Mouse (Mus musculus) heart, adult 9 months (tissue): ENCODE results near the gene Dnah9.

ENCODE experiments used
- DNase-seq, 2 experiments: peaks; one replicate each; pipeline ENCODE4 v3.0.0; 2022; ENCODE audit warnings: low spot score in 2 of 2

The Dnah9 gene

DNA sequence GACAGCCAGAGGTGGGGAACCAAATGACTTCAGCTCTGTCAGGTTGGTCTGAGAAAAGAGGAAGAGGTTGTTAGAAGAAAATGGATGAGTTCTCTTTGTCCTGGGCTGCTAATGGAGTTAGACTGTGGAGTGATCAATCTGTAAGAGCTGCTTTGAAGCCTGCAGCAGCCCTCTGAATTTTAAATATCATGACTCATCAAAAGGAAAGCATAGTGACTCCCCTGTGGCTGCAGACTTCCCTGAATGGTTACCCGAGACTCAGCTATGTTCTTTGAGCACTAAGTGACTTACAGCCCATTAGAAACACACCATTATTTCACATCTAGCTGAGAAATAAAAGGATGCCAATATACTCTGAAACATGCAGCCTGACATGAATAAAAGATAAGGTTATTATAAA, 240.4 kb downstream of the Dnah9 start:
- DNase-seq = no peak

- DNase-seq = no peak
Measured at GRCm38 (mm10) chr11:65918480-65919236, 249.7 kb downstream of the Dnah9 start.

- no peak for DNase-seq
Measured at GRCm38 (mm10) chr11:65909195-65909594, 259.2 kb downstream of the Dnah9 start.

DNA sequence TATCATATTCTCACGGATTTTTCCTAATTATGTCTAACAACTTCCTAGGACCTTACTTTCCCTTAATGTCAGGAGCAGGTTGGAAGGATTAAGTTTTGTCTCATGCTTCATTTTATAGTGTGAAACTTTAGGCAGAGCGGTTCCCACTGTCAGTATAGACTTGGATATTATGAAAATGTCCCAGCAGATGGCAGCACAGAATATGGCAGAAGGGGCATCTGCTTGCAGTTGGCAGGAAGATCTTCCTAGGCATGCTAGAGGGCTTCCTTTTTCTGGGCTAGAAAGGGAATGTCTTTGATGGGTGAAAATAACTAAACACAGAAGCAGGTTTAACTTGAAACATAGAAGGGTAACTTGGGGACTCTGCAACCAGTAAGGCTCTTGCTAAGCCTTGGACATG, 262.9 kb downstream of the Dnah9 start:
- DNase-seq = no peak

DNA sequence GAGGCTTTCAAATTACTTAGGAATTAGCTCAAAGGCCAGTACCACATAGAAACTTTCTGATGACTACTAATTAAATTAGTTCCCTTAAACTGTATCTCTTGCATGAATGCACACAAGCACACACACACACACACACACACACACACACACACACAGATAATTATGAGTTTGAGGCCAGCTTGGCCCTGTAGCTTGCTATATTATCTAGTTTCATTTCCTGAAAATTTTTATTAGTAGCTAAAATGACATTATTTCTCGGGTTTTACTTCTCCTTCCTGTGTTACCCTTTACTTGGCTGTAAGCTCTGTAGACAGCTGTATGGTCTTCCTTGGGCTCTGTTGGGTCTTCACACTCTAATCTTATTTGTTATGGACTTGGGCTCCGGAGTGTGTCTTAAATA, 264.4 kb downstream of the Dnah9 start:
- no peak for DNase-seq

DNA sequence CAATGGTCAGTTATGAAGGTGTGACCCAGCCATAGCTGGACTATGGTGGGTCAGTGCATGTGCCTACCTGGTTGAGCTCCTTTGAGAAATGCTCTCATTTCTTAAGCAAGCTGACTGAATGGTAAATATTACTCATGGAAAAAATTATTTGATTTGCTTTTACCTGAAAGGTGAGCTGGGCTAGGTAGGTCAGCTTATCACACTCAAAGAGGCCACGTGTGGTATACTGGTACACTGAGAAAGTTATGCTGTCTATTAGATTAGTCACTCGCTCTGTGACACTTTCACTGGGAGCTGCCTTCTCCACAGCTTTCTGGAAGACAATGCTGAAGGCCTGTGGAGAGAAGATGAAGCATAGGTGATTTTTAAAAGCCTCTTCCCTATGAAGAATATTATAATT, 286.9 kb downstream of the Dnah9 start:
- DNase-seq = no peak

GRCm38 (mm10) chr11:65877146-65877775, 291.1 kb downstream of the Dnah9 start:
- DNase-seq = no peak

DNA sequence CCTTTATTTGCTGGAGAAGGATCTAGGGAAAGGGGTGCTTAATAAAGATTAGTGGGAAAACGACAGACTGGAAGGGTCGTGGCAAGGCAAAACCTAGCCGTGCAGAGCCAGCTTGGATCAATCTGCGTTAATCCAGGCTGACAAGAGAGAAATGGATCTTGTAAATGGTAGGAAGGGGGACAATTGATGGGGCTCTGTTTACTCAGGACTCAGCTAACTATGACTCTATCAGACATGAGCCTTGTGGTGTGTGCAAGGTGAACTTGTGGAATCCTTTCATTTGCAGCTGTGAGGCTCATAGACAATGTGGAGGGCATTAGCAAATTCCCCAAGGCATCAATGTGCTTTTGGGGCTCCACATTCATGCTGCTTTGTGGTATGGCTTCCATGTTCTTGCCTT, 306.9 kb downstream of the Dnah9 start:
- DNase-seq = no peak

- DNase-seq = no peak
Measured at GRCm38 (mm10) chr11:65852066-65852465, 316.3 kb downstream of the Dnah9 start.

- DNase-seq = no peak
Measured at GRCm38 (mm10) chr11:65846446-65846845, 321.9 kb downstream of the Dnah9 start.

DNA sequence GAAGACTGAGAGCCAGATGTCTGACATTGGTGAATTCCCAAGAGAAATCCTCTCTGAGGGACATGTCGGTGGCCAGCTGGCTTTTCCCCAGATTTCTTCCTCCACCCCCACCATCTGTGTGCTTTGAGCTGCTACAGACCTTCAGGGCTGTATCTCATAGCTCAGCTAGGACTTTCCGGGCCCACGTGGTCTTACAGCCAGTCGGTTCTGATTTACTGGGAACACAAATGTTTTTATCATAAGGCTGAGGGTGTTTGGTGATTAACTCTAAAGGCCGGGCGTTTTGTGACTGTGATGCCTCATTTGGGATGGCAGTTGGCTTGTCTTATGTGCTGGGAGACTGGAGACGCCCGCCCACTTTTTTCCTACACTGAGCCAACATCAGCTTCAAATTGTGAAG, 329.4 kb downstream of the Dnah9 start:
- peak; percentile 2 to 23 for DNase-seq

GRCm38 (mm10) chr11:65824556-65824955, 343.8 kb downstream of the Dnah9 start:
- no peak for DNase-seq

DNA sequence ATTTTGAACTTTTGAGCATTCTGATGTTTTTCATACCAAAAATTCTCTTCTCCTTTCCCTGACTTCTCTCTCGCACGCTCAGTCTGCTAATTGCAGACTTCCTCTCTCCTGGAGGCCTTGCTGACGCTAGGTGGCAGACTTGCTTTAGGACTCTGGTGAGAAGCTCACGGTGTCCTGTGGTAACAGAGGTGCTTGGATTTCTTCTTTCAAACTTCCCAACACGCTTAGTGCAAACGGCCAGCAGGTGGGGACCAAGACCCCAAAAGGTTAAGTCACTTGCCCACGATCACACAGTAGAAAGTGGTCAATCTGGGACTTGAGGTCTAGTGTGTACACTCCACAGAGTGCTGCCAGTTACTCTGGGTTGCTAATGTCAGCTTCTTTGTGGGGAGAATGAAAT, 347.5 kb downstream of the Dnah9 start:
- peak in 1 of 2 experiments; percentile 24 for DNase-seq

DNA sequence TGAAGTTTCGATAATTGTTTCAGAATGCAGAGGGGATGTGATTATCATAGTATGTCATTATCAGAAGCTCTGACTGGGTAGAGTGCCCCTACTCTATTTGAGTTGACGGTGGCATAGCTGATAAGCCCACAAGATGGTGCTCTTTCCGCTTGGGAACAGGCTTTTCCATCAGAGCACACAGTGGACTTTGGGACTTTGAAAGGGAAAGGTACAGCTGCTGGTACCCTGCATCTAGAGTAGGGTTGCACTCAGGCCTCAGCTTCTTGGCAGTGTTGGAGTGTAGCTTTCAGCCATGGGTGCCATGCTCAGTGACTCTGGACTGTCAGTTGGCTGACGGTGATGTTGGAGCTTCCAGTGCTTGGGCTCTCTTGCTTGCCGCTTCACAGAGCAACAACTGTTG, 348.1 kb downstream of the Dnah9 start:
- no peak for DNase-seq

DNA sequence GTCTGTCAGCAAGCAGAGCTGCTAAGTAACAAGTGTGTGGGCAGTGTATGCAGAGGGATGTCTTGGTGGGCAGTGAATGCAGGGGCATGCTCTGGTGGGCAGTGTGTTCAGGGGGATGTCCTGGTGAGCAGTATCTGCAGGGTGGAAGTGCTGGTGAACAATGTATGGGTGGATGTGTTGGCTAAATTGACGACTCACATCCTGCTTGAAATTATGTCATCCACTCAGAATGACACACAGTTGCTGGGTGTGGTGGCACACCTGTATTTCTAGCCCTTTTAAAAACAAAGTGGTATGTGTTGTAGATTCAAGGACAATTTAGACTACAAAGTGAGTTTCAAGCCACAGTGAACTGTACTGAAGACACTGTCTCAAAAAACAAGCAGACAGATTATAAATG, 350.2 kb downstream of the Dnah9 start:
- DNase-seq = no peak

DNA sequence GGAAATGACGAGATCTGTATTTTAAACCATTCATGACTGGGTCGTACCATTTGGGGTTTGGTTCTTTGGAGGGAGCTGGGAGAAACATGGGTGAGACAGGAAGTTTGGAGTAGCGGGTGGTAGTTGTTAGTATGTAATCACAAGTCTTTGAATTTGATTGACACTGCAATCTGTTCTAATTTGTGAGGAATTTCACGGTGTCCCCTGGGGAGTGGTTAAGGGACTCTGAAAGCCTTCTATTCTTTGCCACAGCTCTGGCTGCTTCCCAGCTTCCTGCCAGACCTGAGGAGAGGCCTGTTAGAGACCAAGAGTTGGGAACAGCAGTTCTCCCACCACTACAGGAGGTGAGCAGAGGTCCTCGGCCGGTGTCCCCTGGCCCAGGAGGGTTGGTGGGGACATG, 352.1 kb downstream of the Dnah9 start:
- DNase-seq = no peak

GRCm38 (mm10) chr11:65814381-65814780, 354.0 kb downstream of the Dnah9 start:
- no peak for DNase-seq

DNA sequence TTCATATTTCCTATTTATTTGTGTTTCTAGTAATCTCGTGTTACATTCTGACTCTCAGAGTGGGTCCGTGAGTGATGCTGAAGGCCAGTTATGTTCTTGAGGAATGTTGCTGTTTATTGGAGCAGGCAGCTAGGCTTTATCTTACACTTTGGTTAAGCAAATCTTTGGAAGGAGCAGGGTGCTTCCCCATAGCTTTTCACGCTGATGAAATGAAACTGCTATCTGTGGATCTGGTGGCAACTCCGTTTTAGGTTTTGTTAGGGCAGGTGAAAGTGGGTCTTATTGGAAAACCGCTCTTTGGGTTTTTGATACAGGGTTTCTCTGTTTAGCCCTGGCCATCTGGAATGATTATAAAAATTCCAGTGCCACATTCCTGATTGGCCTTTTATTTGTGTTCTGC, 356.3 kb downstream of the Dnah9 start:
- no peak for DNase-seq

GRCm38 (mm10) chr11:65807601-65808000, 360.8 kb downstream of the Dnah9 start:
- no peak for DNase-seq

DNA sequence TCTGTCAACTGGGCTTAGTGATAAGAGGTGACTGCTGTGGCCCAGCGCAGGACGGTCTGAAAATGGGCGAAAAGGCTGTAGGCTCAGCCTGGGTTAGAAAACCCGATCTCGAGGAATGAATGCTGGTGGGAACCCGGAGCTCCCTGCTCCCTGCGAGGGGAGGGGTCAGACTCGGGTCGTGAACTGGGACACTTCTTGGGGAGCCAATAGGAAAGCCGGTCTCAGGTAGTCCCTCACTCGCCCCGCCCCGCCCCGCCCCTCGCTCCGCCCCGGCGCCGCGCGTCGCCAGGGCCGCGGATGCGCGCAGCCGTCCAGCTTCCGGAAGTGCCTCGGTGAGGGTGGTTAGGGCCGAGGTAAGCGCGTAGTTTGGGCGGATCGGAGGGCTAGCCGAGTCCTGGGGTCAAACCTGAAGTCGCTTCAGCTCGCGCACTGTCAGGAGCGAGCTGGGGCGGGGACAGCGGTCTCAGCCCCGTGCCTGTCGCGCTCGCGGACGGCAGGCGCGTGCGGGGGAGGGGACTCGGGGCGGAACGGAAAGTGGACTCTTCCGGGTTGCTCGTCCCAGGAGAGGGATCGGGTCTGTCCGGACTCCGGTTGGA, 361.3 kb downstream of the Dnah9 start, which contains the start of gene Zkscan6:
Gene Zkscan6 (plus strand): TSS at position 267 of the 596 bp plus-strand sequence.
- DNase-seq = peak; percentile 87 to 91

DNA sequence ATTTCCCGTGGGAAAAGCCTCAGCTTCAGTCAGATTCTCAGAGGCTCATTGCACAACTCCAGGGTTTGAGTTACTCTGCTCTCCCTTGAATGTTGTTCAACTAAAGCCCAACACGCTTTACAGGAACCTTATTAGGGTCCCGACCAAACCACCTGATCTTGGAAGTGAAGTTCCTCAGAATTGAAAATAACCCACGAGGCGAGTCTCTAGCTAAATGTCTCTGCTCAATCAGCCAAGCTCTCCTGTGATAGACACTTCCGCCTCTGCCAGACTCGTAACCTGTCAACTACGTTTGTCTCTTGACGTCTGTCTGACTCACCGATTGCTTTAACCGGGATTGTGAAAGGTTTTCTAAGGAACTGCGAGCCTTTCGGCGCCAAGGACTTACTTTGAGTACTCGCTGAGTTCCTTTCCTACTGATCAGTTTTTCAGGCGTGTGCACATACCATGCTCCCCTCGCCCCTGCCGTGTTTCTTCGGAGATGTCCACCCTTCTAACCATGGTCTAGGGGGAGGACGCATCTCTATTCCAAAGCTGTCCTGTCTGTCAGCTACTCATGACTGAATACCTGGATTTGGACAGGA, 361.9 kb downstream of the Dnah9 start:
- DNase-seq = peak; percentile 4 to 35

DNA sequence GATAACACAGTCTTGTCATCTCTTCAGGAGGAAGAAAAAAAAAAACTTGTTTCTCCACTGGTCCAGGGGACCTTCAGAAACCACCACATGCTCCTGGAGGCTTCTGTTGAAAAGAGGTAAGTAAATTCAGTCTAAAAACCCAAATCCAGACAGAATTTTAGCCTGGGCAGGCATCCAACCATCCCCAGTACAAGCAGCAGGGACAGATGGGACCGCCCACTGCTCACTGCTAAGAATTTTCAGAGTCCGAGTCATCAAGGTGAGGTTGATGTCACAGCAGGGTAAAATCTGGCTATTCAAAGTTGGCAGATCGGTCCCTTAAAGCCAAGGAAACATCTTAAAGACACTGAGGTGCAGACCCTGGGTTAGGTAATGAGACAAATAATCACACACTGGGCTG, 366.5 kb downstream of the Dnah9 start:
- DNase-seq = no peak

GRCm38 (mm10) chr11:65795896-65796295, 372.5 kb downstream of the Dnah9 start:
- DNase-seq = no peak
